Mouse (Mus musculus): ENCODE results near the gene Arhgef26. TPM values are rescaled to one million over a fixed set of nuclear protein-coding genes. Genes with fewer than 3 reads are reported as not detected.

The Arhgef26 gene
- total RNA-seq, 2 experiments from 2014 or later: not detected

GRCm38 (mm10) chr3:62380420-62380819 is 42.3 kb downstream of the Arhgef26 start:
- ATAC-seq (replicated peaks; ENCODE audit: poor library complexity): no peak

GRCm38 (mm10) chr3:62382853-62383252 is 44.7 kb downstream of the Arhgef26 start:
- no peak for ATAC-seq (replicated peaks; ENCODE audit: poor library complexity)

- no peak for ATAC-seq (replicated peaks; ENCODE audit: poor library complexity)
Measured at GRCm38 (mm10) chr3:62392636-62393035, 54.5 kb downstream of the Arhgef26 start.

GRCm38 (mm10) chr3:62394284-62394683 is 56.1 kb downstream of the Arhgef26 start:
- no peak for ATAC-seq (replicated peaks; ENCODE audit: poor library complexity)

- ATAC-seq (replicated peaks; ENCODE audit: poor library complexity): no peak
Measured at GRCm38 (mm10) chr3:62395368-62395767, 57.2 kb downstream of the Arhgef26 start.

- ATAC-seq (replicated peaks; ENCODE audit: poor library complexity): no peak
Measured at GRCm38 (mm10) chr3:62396109-62396508, 58.0 kb downstream of the Arhgef26 start.

- ATAC-seq (replicated peaks; ENCODE audit: poor library complexity): no peak
Measured at GRCm38 (mm10) chr3:62398094-62398493, 60.0 kb downstream of the Arhgef26 start.

- no peak for ATAC-seq (replicated peaks; ENCODE audit: poor library complexity)
Measured at GRCm38 (mm10) chr3:62399826-62400746, 61.9 kb downstream of the Arhgef26 start.

GRCm38 (mm10) chr3:62402466-62402865 is 64.3 kb downstream of the Arhgef26 start:
- no peak for ATAC-seq (replicated peaks; ENCODE audit: poor library complexity)

- no peak for ATAC-seq (replicated peaks; ENCODE audit: poor library complexity)
Measured at GRCm38 (mm10) chr3:62404477-62405246, 66.5 kb downstream of the Arhgef26 start.

GRCm38 (mm10) chr3:62409555-62410182 is 71.5 kb downstream of the Arhgef26 start:
- ATAC-seq (replicated peaks; ENCODE audit: poor library complexity): no peak

GRCm38 (mm10) chr3:62410491-62410890 is 72.3 kb downstream of the Arhgef26 start:
- no peak for ATAC-seq (replicated peaks; ENCODE audit: poor library complexity)

- ATAC-seq (replicated peaks; ENCODE audit: poor library complexity): no peak
Measured at GRCm38 (mm10) chr3:62412704-62413103, 74.6 kb downstream of the Arhgef26 start.

- ATAC-seq (replicated peaks; ENCODE audit: poor library complexity): no peak
Measured at GRCm38 (mm10) chr3:62414926-62415325, 76.8 kb downstream of the Arhgef26 start.

GRCm38 (mm10) chr3:62417458-62417857 is 79.3 kb downstream of the Arhgef26 start:
- ATAC-seq (replicated peaks; ENCODE audit: poor library complexity): no peak

GRCm38 (mm10) chr3:62418387-62419138 is 80.4 kb downstream of the Arhgef26 start:
- no peak for ATAC-seq (replicated peaks; ENCODE audit: poor library complexity)

GRCm38 (mm10) chr3:62433675-62434074 is 95.5 kb downstream of the Arhgef26 start:
- no peak for ATAC-seq (replicated peaks; ENCODE audit: poor library complexity)

GRCm38 (mm10) chr3:62435923-62436322 is 97.8 kb downstream of the Arhgef26 start:
- peak; percentile 26; the same call in 1 of the 2 replicates for ATAC-seq (replicated peaks; ENCODE audit: poor library complexity)

GRCm38 (mm10) chr3:62440431-62440969 is 102.4 kb downstream of the Arhgef26 start:
- no peak for ATAC-seq (replicated peaks; ENCODE audit: poor library complexity)

GRCm38 (mm10) chr3:62443582-62444194 is 105.5 kb downstream of the Arhgef26 start:
- ATAC-seq (replicated peaks; ENCODE audit: poor library complexity): no peak
